Mouse (Mus musculus) lung, embryonic 16.5 days (tissue): ENCODE results near the gene Mllt1. TPM values are rescaled to one million over a fixed set of nuclear protein-coding genes. Genes with fewer than 3 reads are reported as not detected.

Experiments
- ATAC-seq: fragments of 200-750 bp; cut with Nextera tagmentation; 2 replicates; pipeline ENCODE4 v1.8.0; 2017; ENCODE audit warnings: low read depth, mild to moderate bottlenecking, moderate library complexity
- H3K27ac ChIP-seq: fragments of 300-500 bp; sonication (generic); 2 replicates; pipeline ENCODE4 v1.5.1; 2014; ENCODE audit warnings: mild to moderate bottlenecking, control low read depth, low read length
- H3K27me3 ChIP-seq: fragments of 300-500 bp; sonication (generic); 2 replicates; pipeline ENCODE4 v1.6.1; 2014; ENCODE audit warnings: low read depth, low read length, mixed read lengths; ENCODE audit not compliant: control insufficient read depth, insufficient read depth
- H3K36me3 ChIP-seq: fragments of 300-500 bp; sonication (generic); 2 replicates; pipeline ENCODE4 v1.6.1; 2014; ENCODE audit warnings: low read length; ENCODE audit not compliant: control insufficient read depth, insufficient read depth
- H3K4me1 ChIP-seq: fragments of 300-500 bp; sonication (generic); replicated peaks from 2 replicates; pipeline ENCODE4 v1.6.1; 2014; ENCODE audit warnings: low read length, mixed read lengths; ENCODE audit not compliant: control insufficient read depth, insufficient read depth
- H3K4me2 ChIP-seq: fragments of 300-500 bp; sonication (generic); 2 replicates; pipeline ENCODE4 v1.6.1; 2014; ENCODE audit warnings: low read depth, low read length, control low read depth
- H3K4me3 ChIP-seq: fragments of 300-500 bp; sonication (generic); 2 replicates; pipeline ENCODE4 v1.5.1; 2014; ENCODE audit warnings: mild to moderate bottlenecking, low read length, control low read depth
- H3K9ac ChIP-seq: fragments of 300-500 bp; sonication (generic); 2 replicates; pipeline ENCODE4 v1.6.1; 2014; ENCODE audit warnings: low read length, control low read depth
- H3K9me3 ChIP-seq: fragments of 300-500 bp; sonication (generic); 2 replicates; pipeline ENCODE4 v1.6.1; 2016; ENCODE audit warnings: low read length; ENCODE audit not compliant: control insufficient read depth
- WGBS: fragments of 180-500 bp; shearing (Covaris S2); extraction: QIAGEN DNeasy Blood & Tissue Kit; methylation state at CpG from one replicate; pipeline ENCODE4 v1.1.7; 2014; 5-methylcytosine and 5-hydroxymethylcytosine counted together
- polyA plus RNA-seq: library from polyadenylated mRNA; unstranded; fragments of >200 nt; fragmentation: Nextera tagmentation; extraction: Ambion mirVana; gene quantifications from 2 replicates; pipeline ENCODE4 v1.2.1, GENCODE M21; 2015

Mllt1 gene
- polyA plus RNA-seq, 1 experiment from 2014 or later = 40.6 TPM

DNA sequence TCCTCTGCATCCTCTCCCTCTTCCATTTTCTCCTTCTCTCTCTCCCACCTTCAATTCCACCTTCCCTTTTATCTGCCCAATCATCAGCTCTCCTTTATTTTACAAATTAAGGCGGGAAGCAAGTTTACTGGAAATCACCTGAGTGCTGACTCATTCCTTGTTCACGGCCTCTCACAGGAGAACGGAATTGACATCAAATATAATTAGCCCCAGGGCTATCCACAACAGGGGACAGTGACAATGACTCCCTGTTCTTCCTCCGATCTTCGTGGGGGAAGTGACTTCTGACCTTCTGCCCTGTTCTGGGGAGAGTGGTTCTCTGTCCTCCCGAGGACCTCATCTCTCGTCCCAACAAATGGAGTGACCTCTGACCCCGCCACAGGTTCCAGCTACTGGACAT, 58.2 kb downstream of the Mllt1 start:
- Histone ChIP-seq H3K4me3 (no peak overlapping the region), H3K4me2 (no peak overlapping the region), H3K9me3 (no peaks in the 10 kb centered on the region), H3K4me1 (no peaks in the 10 kb centered on the region), H3K27me3 (no peaks in the 10 kb centered on the region), H3K27ac (no peak overlapping the region), H3K36me3 (no peaks in the 10 kb centered on the region), H3K9ac (no peak overlapping the region)
- ATAC-seq = no peak
- 53% methylated on average over 8 of the region's 8 CpGs for WGBS

DNA sequence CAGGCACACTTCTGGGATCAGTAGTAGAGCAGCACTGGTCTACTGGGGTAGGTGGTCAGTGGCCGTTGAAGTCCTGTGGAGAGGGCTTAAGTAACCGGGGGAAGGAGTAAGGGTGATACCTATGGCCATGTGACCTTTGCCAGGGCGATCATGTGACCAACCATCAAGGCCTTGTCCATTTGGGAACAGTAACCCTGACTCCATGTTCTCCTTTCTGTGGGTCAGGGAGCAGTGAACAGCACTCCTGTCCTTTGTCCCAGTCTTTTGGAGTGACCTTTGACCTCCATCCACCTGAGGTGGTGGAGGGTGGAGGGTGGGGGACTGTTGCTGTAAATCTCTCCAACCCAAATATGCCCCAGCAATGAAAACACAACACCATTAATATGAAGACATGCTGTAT, 58.8 kb downstream of the Mllt1 start:
- Histone ChIP-seq H3K27ac (no peak overlapping the region), H3K9ac (no peak overlapping the region), H3K36me3 (no peaks in the 10 kb centered on the region), H3K4me2 (no peak overlapping the region), H3K4me1 (no peaks in the 10 kb centered on the region), H3K4me3 (no peak overlapping the region), H3K9me3 (no peaks in the 10 kb centered on the region), H3K27me3 (no peaks in the 10 kb centered on the region)
- 71% methylated on average over 3 of the region's 3 CpGs for WGBS
- no peak for ATAC-seq

DNA sequence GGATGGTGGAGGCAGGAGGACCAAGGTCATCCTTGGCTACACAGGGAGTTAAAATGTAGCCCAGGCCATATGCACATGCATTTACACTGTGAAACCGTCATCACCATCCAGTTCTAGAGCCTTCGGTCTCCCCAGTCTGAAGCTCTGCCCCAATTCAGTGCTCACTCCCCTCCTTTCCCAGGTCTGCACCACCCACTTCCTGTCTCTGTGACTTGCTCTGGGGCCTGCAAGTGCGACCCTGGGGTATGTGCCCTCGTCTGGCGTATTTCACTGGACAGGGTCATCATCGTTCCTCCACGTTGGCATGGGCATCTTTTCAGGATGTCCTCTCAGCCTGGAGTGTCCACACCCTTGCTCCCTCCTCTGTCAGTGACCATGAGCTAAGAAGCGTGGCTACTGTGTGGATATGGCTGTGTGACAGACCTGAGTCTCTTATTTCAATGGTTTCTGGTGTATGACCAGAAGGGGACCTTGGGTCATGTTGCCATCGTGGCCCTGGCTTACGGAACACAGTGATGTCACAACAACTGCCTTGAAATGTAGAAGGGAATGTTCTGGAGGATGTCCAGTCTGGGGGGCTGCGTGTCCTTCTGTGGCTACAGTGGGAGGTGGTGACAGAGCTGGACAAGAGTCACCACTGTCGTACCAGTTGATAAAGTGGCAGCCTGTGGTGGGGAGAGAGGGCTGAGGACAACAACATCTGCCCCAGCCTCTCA, 60.1 kb downstream of the Mllt1 start, which contains the start of gene 1700061G19Rik:
Gene 1700061G19Rik, plus strand, starts transcription at position 542 of the 716 bp plus-strand sequence.
- Histone ChIP-seq H3K27ac (no peak within 1 kb of the TSS), H3K4me3 (no peak within 1 kb of the TSS), H3K27me3 (no peaks in the 10 kb centered on the region), H3K9me3 (no peaks in the 10 kb centered on the region), H3K9ac (no peak within 1 kb of the TSS), H3K4me2 (no peak within 1 kb of the TSS), H3K4me1 (no peaks in the 10 kb centered on the region), H3K36me3 (no peaks in the 10 kb centered on the region)
- WGBS = 71% methylated on average over 12 of the region's 12 CpGs
- ATAC-seq = no peak

DNA sequence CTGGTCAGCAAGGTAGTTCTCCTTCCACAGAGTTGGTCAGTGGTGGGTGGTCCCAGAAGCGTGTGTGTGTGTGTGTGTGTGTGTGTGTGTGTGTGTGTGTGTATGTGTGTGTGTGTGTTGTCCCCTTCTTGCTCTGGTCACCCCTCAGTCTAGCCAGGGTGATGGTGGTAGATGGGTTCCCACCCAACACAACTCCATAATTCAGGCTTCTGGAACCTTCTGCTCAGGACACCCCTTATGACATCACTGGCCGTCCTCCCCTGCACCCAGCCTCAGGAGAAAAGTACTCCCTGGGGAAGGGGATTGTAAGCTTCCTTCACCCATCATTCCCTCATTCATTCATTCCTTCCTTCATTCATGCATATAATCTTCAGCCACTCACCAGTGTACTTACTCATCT, 61.0 kb downstream of the Mllt1 start, which contains the start of gene Acsbg2:
Gene Acsbg2, minus strand, starts transcription at position 211 of the 400 bp plus-strand sequence.
- Histone ChIP-seq H3K4me1 (no peaks in the 10 kb centered on the region), H3K4me2 (no peak within 1 kb of the TSS), H3K9me3 (no peaks in the 10 kb centered on the region), H3K36me3 (no peaks in the 10 kb centered on the region), H3K4me3 (no peak within 1 kb of the TSS), H3K27me3 (no peaks in the 10 kb centered on the region), H3K9ac (no peak within 1 kb of the TSS), H3K27ac (no peak within 1 kb of the TSS)
- WGBS = 88% methylated on average over 2 of the region's 2 CpGs
- no peak for ATAC-seq

DNA sequence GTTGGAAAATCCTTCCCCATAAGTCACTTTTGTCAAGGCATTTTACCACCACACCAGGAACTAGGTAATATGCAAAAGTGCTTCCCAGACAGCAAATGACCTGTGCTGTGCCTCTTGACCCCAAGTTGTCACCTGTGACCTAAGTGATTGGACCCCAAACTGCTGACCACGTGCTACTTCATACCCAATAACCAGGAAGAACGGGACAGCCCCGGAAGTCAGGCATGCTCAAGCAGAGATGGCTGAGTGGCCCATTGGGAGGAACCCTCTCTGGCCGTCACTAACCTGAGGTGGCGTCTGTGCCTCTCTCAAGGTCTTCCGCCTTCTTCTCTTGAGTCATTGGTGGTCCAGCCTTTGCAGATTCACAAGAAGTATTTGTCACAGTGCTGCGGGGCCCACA, 62.7 kb downstream of the Mllt1 start:
- H3K27me3 ChIP-seq = no peaks in the 10 kb centered on the region
- ATAC-seq = no peak
- no peak overlapping the region for H3K4me2 ChIP-seq
- no peak overlapping the region for H3K4me3 ChIP-seq
- H3K9ac ChIP-seq = no peak overlapping the region
- 67% methylated on average over 7 of the region's 7 CpGs for WGBS
- H3K9me3 ChIP-seq = no peaks in the 10 kb centered on the region
- H3K36me3 ChIP-seq = no peaks in the 10 kb centered on the region
- no peaks in the 10 kb centered on the region for H3K4me1 ChIP-seq
- no peak overlapping the region for H3K27ac ChIP-seq

DNA sequence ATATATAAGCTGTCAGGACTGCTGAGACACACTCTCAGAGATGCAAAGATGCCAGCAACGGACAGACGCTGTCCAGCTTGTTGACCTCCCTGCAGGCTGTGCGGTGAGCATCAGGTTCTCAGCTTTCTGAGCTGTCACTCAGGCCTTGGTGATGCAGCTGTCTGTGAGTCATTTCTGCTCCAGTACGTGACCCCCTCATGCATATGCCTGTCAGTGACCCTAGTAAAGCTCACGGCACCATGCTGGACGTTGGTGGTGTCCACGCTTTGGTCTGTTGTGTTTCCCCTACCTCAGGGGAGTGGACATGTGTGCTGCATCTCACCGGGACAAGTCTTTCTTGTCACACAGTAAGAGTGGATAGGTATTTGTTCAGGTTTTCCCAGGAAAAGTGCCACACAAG, 63.4 kb downstream of the Mllt1 start:
- H3K4me2 ChIP-seq = no peak overlapping the region
- 52% methylated on average over 8 of the region's 8 CpGs for WGBS

DNA sequence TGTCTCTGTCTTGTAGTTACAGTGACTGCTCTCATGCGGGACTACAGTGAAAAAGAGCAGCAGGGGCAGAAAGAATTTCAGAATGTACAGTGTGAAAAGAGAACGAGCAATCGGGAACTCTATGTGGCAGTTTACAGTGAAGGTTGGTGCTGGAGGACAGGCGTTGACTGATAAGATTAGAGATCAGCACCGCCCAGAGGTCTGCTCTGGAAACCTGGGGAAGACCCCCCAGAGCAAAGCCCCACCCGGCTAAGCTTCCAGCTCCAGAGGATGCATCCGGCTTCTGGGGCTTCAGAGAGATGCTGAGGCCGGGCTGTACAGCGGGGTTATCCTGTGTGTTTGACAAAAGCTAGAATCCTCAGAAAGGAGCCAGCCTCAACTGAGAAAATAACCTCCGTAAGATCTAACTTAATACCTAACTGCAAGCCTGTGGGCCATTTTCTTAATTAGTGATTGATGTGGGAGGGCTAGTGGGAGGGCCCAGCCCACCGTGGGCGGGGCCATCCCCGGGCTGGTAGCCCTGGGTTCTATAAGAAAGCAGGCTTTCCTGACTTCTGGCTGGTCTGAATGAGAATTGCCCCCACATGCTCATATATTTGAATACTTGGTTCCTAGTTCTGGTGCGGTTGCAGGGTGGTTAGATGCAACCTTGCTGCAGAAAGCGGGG, 64.8 kb downstream of the Mllt1 start:
- Histone ChIP-seq H3K27me3 (no peaks in the 10 kb centered on the region), H3K4me2 (no peak overlapping the region), H3K4me3 (no peak overlapping the region), H3K27ac (no peak overlapping the region), H3K36me3 (no peaks in the 10 kb centered on the region), H3K4me1 (no peaks in the 10 kb centered on the region), H3K9me3 (no peaks in the 10 kb centered on the region), H3K9ac (no peak overlapping the region)
- ATAC-seq = no peak
- WGBS = 52% methylated on average over 15 of the region's 15 CpGs

More for the DNA sequence above, 63.4 kb downstream of the Mllt1 start:
- Histone ChIP-seq H3K27me3 (no peaks in the 10 kb centered on the region), H3K36me3 (no peaks in the 10 kb centered on the region), H3K9me3 (no peaks in the 10 kb centered on the region), H3K4me3 (no peak overlapping the region), H3K4me1 (no peaks in the 10 kb centered on the region), H3K27ac (no peak overlapping the region), H3K9ac (no peak overlapping the region)
- ATAC-seq = no peak

DNA sequence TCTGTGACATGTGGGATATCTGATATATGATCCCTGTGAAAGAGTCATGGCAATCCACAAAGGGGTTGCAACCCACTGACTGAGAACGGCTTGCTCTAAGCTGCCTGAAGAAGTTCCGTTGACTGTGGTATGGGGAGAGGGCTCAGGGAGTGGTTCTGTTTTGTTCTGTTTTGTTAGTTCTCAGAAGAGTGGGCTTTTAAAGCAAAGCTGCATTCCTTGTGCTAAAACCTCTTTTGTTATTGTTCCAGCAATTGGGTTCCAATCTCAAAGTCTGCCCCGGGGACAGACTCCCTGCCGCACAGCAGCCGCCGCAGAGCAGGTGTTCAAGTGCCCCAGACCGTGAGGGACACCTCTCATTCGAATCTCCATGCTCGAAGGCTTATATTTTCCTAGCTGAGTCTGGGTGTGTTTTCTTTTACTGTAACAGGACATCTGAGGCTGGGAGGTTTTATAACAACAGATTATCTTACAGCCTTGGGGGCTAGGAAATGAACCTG, 65.7 kb downstream of the Mllt1 start:
- 71% methylated on average over 9 of the region's 9 CpGs for WGBS

DNA sequence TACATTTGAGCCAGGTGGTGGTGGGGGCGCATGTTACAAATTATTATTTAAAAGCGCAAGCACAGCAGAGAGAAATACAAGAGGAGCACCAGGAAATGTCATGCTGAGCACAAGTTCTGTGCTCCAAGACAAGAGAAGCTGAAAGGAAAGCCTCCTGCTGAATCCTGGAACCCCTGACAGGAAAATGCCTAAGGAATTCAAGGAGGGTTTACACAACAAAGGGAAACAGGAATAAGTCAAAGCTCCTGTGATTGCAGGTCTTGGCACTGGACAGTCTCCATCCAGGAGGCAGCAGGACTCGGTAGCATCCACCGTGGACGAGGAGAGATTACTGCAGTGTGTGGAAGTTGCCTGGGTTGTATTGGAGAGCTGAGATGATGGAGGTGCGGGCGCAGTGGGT, 69.1 kb downstream of the Mllt1 start:
- Histone ChIP-seq H3K4me1 (no peaks in the 10 kb centered on the region), H3K4me3 (no peak overlapping the region), H3K9me3 (no peaks in the 10 kb centered on the region), H3K9ac (no peak overlapping the region), H3K27me3 (no peaks in the 10 kb centered on the region), H3K36me3 (no peaks in the 10 kb centered on the region), H3K27ac (no peak overlapping the region), H3K4me2 (no peak overlapping the region)
- 73% methylated on average over 7 of the region's 7 CpGs for WGBS
- no peak for ATAC-seq

More for the DNA sequence above, 65.7 kb downstream of the Mllt1 start:
- Histone ChIP-seq H3K36me3 (no peaks in the 10 kb centered on the region), H3K9me3 (no peaks in the 10 kb centered on the region), H3K4me1 (no peaks in the 10 kb centered on the region), H3K27ac (no peak overlapping the region), H3K9ac (no peak overlapping the region), H3K4me3 (no peak overlapping the region), H3K4me2 (no peak overlapping the region), H3K27me3 (no peaks in the 10 kb centered on the region)
- ATAC-seq = no peak
